Mouse (Mus musculus) CH12.LX (cell line): ENCODE measurements around the gene Hmcn1.

ENCODE experiments used
- CTCF ChIP-seq, 2 experiments: IDR thresholded peaks in 1 of 2; conservative IDR thresholded peaks in 1 of 2; 2 replicates each; pipeline ENCODE4 v1.5.1; 2011 to 2012; ENCODE audit warnings: low read depth in 2 of 2, low read length in 2 of 2, improper control_type of control experiment in 1 of 2, inconsistent platforms in 1 of 2, mild to moderate bottlenecking in 1 of 2, moderate library complexity in 1 of 2
- GABPA ChIP-seq: IDR thresholded peaks from 2 replicates; pipeline ENCODE4 v1.6.1; 2012; ENCODE audit warnings: low read depth, low read length, improper control_type of control experiment, inconsistent platforms; ENCODE audit not compliant: insufficient replicate concordance
- HCFC1 ChIP-seq: IDR thresholded peaks from 2 replicates; pipeline ENCODE4 v1.6.1; 2012; ENCODE audit warnings: low read depth, mild to moderate bottlenecking, inconsistent platforms, low read length, improper control_type of control experiment
- MAX ChIP-seq: IDR thresholded peaks from 2 replicates; pipeline ENCODE4 v1.6.1; 2011; ENCODE audit warnings: low read length, improper control_type of control experiment
- POLR2A ChIP-seq: IDR thresholded peaks from 2 replicates; pipeline ENCODE4 v1.6.1; 2011; ENCODE audit warnings: low read depth, mild to moderate bottlenecking, improper control_type of control experiment, low read length
- ZC3H11A ChIP-seq: IDR thresholded peaks from 2 replicates; pipeline ENCODE4 v1.6.1; 2012; ENCODE audit warnings: low read depth, mild to moderate bottlenecking, inconsistent platforms, low read length, improper control_type of control experiment

DNA sequence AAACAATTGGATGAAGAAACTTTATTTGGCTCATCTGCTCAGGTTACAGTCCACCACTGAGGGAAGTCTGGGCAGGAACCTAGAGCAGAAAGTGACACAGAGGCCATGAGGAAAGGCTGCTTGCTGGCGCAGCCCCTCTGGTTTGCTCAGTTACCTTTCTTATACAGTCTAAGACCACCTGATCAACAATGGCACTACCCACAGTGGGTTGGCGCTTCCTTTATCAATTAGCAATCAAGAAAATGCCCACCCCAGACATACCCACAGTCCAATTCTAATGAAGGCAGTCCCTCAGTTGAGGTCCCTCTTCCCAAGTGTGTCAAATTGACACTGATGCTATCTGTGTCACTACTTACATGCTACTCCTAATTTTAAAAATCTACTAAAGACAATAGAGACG lies 14.6 kb downstream of the Hmcn1 start:
- no peak for TF ChIP-seq ZC3H11A
- no peak for TF ChIP-seq POLR2A
- no peak for TF ChIP-seq GABPA
- no peak for TF ChIP-seq MAX
- no peak for TF ChIP-seq HCFC1
- TF ChIP-seq CTCF (conservative IDR thresholded peaks at IDR 0.05 in 1 of 2, IDR thresholded peaks at IDR 0.05 in 1 of 2; ENCODE audit: low read depth in 2 of 2, low read length in 2 of 2) = no peak
